Mouse (Mus musculus): ENCODE results near the gene Hcrtr1.
A peak's percentile ranks its signal among the peaks of the same experiment; 100 is the strongest.

Hcrtr1 gene

GRCm38 (mm10) chr4:130139214-130139492 lies at the start of gene Hcrtr1:
Hcrtr1 (minus strand) TSS chr4:130139359.
- no peak for DNase-seq

- DNase-seq: peak; percentile 89 to 91
These were observed 49.7 kb upstream of the Hcrtr1 start for GRCm38 (mm10) chr4:130188806-130189297.

GRCm38 (mm10) chr4:130186891-130187290 lies 47.7 kb upstream of the Hcrtr1 start:
- DNase-seq: no peak

GRCm38 (mm10) chr4:130186450-130186849 lies 47.3 kb upstream of the Hcrtr1 start:
- DNase-seq: no peak

- no peak for DNase-seq
These were observed 44.7 kb upstream of the Hcrtr1 start for GRCm38 (mm10) chr4:130183879-130184278.

- DNase-seq: no peak
These were observed 43.9 kb upstream of the Hcrtr1 start for GRCm38 (mm10) chr4:130183023-130183422.

GRCm38 (mm10) chr4:130181886-130182285 lies 42.7 kb upstream of the Hcrtr1 start:
- peak; percentile 36 to 55 for DNase-seq

GRCm38 (mm10) chr4:130180909-130181602 lies 41.9 kb upstream of the Hcrtr1 start:
- DNase-seq: no peak

- DNase-seq: no peak
These were observed 40.7 kb upstream of the Hcrtr1 start for GRCm38 (mm10) chr4:130179876-130180275.

GRCm38 (mm10) chr4:130177536-130177935 lies 38.4 kb upstream of the Hcrtr1 start:
- peak in 1 of 2 experiments; percentile 54 for DNase-seq

- DNase-seq: peak; percentile 48 to 68
These were observed 37.9 kb upstream of the Hcrtr1 start for GRCm38 (mm10) chr4:130177087-130177486.

- DNase-seq: no peak
These were observed 37.1 kb upstream of the Hcrtr1 start for GRCm38 (mm10) chr4:130176156-130176720.

- peak; percentile 61 to 72 for DNase-seq
These were observed 36.0 kb upstream of the Hcrtr1 start, which contains the start of gene Tinagl1 for GRCm38 (mm10) chr4:130175072-130175711. Tinagl1 (minus strand) TSS chr4:130175122.

- peak; percentile 78 to 88 for DNase-seq
These were observed 35.3 kb upstream of the Hcrtr1 start for GRCm38 (mm10) chr4:130174335-130175031.

GRCm38 (mm10) chr4:130173911-130174311 lies 34.8 kb upstream of the Hcrtr1 start:
- DNase-seq: peak in 1 of 2 experiments; percentile 43

GRCm38 (mm10) chr4:130173060-130173822 lies 34.1 kb upstream of the Hcrtr1 start:
- no peak for DNase-seq

GRCm38 (mm10) chr4:130171951-130172765 lies 33.0 kb upstream of the Hcrtr1 start:
- peak; percentile 87 to 93 for DNase-seq

- DNase-seq: no peak
These were observed 31.2 kb upstream of the Hcrtr1 start for GRCm38 (mm10) chr4:130170362-130170761.

GRCm38 (mm10) chr4:130169411-130169971 lies 30.3 kb upstream of the Hcrtr1 start:
- DNase-seq: peak in 1 of 2 experiments; percentile 49

GRCm38 (mm10) chr4:130168280-130169183 lies 29.4 kb upstream of the Hcrtr1 start:
- DNase-seq: peak; percentile 90 to 93
